In genomic region chr4:142052391-142053132, GRCm38 (mm10) we compare ENCODE assay signal across 10 mouse cellular contexts. TPM values are rescaled to one million over a fixed set of nuclear protein-coding genes. Genes with fewer than 3 reads are reported as not detected.
DNase-seq lines count a peak whose midpoint lies in the region; ATAC-seq and TF ChIP-seq lines count a peak whose summit lies in the region.
"Had no signal": no experiment of that assay in that cellular context is flagged by ENCODE, and none has a peak within 500 bp of the region (broad histone marks: within the 10 kb centered on the region; RNA-seq: fewer than 3 reads in every experiment).

No protein-coding gene starts in this region.

- no peaks in the 10 kb centered on the region for H3K27me3 ChIP-seq in cerebellum, adult 2 months (ENCODE audit: control insufficient read depth, insufficient read depth, low read length)
- H3K27me3 ChIP-seq in embryonic facial prominence, embryonic 10.5 days (replicated peaks; ENCODE audit: low read depth, poor library complexity, severe bottlenecking) = no peaks in the 10 kb centered on the region
- H3K27me3 ChIP-seq in kidney, embryonic 16.5 days (ENCODE audit: insufficient read depth, low read length) = no peaks in the 10 kb centered on the region
- H3K27me3 ChIP-seq in liver, embryonic 13.5 days = no peaks in the 10 kb centered on the region

- TF ChIP-seq CTCF in cerebellum, adult 2 months (IDR thresholded peaks at IDR 0.05; ENCODE audit: borderline replicate concordance, insufficient read depth, low read depth, low read length) = no peak

- peak; percentile 29 for DNase-seq in cerebellum, adult 9-11 months
- DNase-seq in cerebellum, adult 2 months = no peak
- peak; percentile 69 for DNase-seq in embryonic facial prominence, embryonic 10.5 days (ENCODE audit: low spot score)
- DNase-seq in liver, embryonic 13.5 days = no peak
- no peak for DNase-seq in frontal cortex, postnatal 25 days (ENCODE audit: low spot score in 2 of 2)
- no peak for DNase-seq in urinary bladder, postnatal 10 days (ENCODE audit: low spot score)
- DNase-seq in layer of hippocampus, postnatal 36 days = no peak
- DNase-seq: midbrain, embryonic 14.5 days had no signal

- no peak overlapping the region for H3K4me2 ChIP-seq in kidney, embryonic 16.5 days (replicated peaks; ENCODE audit: low read depth, low read length)
- H3K4me2 ChIP-seq in liver, embryonic 13.5 days = peak overlapping the region; percentile 24; the same call in 1 of the 2 replicates

- peak; percentile 53; the same call in 1 of the 2 replicates for ATAC-seq in kidney, embryonic 16.5 days (ENCODE audit: low FRiP score, low TSS enrichment)
- peak; percentile 34 for ATAC-seq in liver, embryonic 13.5 days (ENCODE audit: low read depth)

- H3K4me1 ChIP-seq in cerebellum, adult 2 months (ENCODE audit: control insufficient read depth, insufficient read depth, low read length) = peaks cover 46% of the 10 kb centered on the region
- peaks cover 46% of the 10 kb centered on the region for H3K4me1 ChIP-seq in embryonic facial prominence, embryonic 10.5 days
- peaks cover 49% of the 10 kb centered on the region for H3K4me1 ChIP-seq in kidney, embryonic 16.5 days (ENCODE audit: insufficient read depth, low read length)
- H3K4me1 ChIP-seq in liver, embryonic 13.5 days (replicated peaks) = peaks cover 80% of the 10 kb centered on the region

- no peaks in the 10 kb centered on the region for H3K36me3 ChIP-seq in embryonic facial prominence, embryonic 10.5 days (replicated peaks)
- H3K36me3 ChIP-seq in kidney, embryonic 16.5 days (ENCODE audit: insufficient read depth, low read length) = no peaks in the 10 kb centered on the region
- H3K36me3 ChIP-seq in liver, embryonic 13.5 days = no peaks in the 10 kb centered on the region

- no peak for TF ChIP-seq POLR2A in cerebellum, adult 2 months (IDR thresholded peaks at IDR 0.05; ENCODE audit: borderline replicate concordance, insufficient read depth, low read length)

- no peak overlapping the region for H3K27ac ChIP-seq in cerebellum, adult 2 months (ENCODE audit: insufficient read depth, low read length)
- peak overlapping the region; percentile 41; the same call in 1 of the 2 replicates for H3K27ac ChIP-seq in embryonic facial prominence, embryonic 10.5 days (replicated peaks)
- peak overlapping the region; percentile 79 for H3K27ac ChIP-seq in kidney, embryonic 16.5 days (ENCODE audit: low read length)
- peak overlapping the region; percentile 79 for H3K27ac ChIP-seq in liver, embryonic 13.5 days

- 63% methylated on average over 22 of the region's 22 CpGs for WGBS in cerebellum, adult 2 months
- WGBS in embryonic facial prominence, embryonic 10.5 days = 52% methylated on average over 22 of the region's 22 CpGs
- WGBS in kidney, embryonic 16.5 days = 46% methylated on average over 20 of the region's 22 CpGs
- WGBS in liver, embryonic 13.5 days (ENCODE audit: insufficient replicate concordance) = 30% methylated on average over 22 of the region's 22 CpGs

- H3K9me3 ChIP-seq in embryonic facial prominence, embryonic 10.5 days = no peaks in the 10 kb centered on the region
- H3K9me3 ChIP-seq in kidney, embryonic 16.5 days (ENCODE audit: low read length) = no peaks in the 10 kb centered on the region
- H3K9me3 ChIP-seq in liver, embryonic 13.5 days (replicated peaks) = no peaks in the 10 kb centered on the region

- no peak overlapping the region for H3K9ac ChIP-seq in kidney, embryonic 16.5 days (replicated peaks; ENCODE audit: low read length)
- no peak overlapping the region for H3K9ac ChIP-seq in liver, embryonic 13.5 days

- no peak overlapping the region for H3K4me3 ChIP-seq in cerebellum, adult 2 months (replicated peaks; ENCODE audit: insufficient read depth, low read depth, low read length)
- H3K4me3 ChIP-seq in embryonic facial prominence, embryonic 10.5 days = no peak overlapping the region
- no peak overlapping the region for H3K4me3 ChIP-seq in kidney, embryonic 16.5 days (ENCODE audit: low read length)
- H3K4me3 ChIP-seq in liver, embryonic 13.5 days (replicated peaks) = no peak overlapping the region

RNA-seq across cellular contexts. Expression of gene Tmem51, which starts 31.5 kb away (rescaled TPM):
- 26.2 and 26.3 TPM in 2 replicates for polyA plus RNA-seq in cerebellum, adult 2 months (2012; rRNA removed)
- 9.5 and 9.7 TPM in 2 replicates for polyA plus RNA-seq in embryonic facial prominence, embryonic 10.5 days (2016; fragmentation: Nextera tagmentation; extraction: Ambion mirVana)
- 41.6 and 42.7 TPM in 2 replicates for polyA plus RNA-seq in kidney, embryonic 16.5 days (2015; fragmentation: Nextera tagmentation; extraction: Ambion mirVana)
- 13.5 and 16.4 TPM in 2 replicates for polyA plus RNA-seq in liver, embryonic 13.5 days (2015; fragmentation: Nextera tagmentation; extraction: Ambion mirVana)
- total RNA-seq in layer of hippocampus, postnatal 36 days (2021) = 1 to 10 TPM; 4.2 TPM

RNA-seq across cellular contexts. Expression of gene Fhad1, which starts 37.7 kb away (rescaled TPM):
- 2.1 and 3.4 TPM in 2 replicates for polyA plus RNA-seq in cerebellum, adult 2 months (2012; rRNA removed)
- 0.50 and 1.0 TPM in 2 replicates for polyA plus RNA-seq in embryonic facial prominence, embryonic 10.5 days (2016; fragmentation: Nextera tagmentation; extraction: Ambion mirVana)
- polyA plus RNA-seq in kidney, embryonic 16.5 days (2015; fragmentation: Nextera tagmentation; extraction: Ambion mirVana) = 0.74 and 1.0 TPM in 2 replicates
- 0.32 and 0.41 TPM in 2 replicates for polyA plus RNA-seq in liver, embryonic 13.5 days (2015; fragmentation: Nextera tagmentation; extraction: Ambion mirVana)
- 1 to 10 TPM; 8.6 to 9.7 TPM for total RNA-seq in layer of hippocampus, postnatal 36 days (2021)
- total RNA-seq: granulocyte monocyte progenitor cell, adult 5-6 weeks had no signal

Comparison
In these comparisons a context has a peak if more than half of its experiments do, and no peak if none do; other contexts are left out.
1. DNase-seq: peak in cerebellum, adult 9-11 months (single experiment) and embryonic facial prominence, embryonic 10.5 days (single experiment); none in cerebellum, adult 2 months (0 of 2), liver, embryonic 13.5 days (single experiment), frontal cortex, postnatal 25 days (0 of 2), urinary bladder, postnatal 10 days (single experiment) and layer of hippocampus, postnatal 36 days (0 of 2).